Mouse (Mus musculus): ENCODE data around the gene Col5a3. TPM values are rescaled to one million over a fixed set of nuclear protein-coding genes. Genes with fewer than 3 reads are reported as not detected.
A peak's percentile ranks its signal among the peaks of the same experiment; 100 is the strongest.

Col5a3 gene
- polyA plus RNA-seq, 1 experiment, result 1.3 TPM

DNA sequence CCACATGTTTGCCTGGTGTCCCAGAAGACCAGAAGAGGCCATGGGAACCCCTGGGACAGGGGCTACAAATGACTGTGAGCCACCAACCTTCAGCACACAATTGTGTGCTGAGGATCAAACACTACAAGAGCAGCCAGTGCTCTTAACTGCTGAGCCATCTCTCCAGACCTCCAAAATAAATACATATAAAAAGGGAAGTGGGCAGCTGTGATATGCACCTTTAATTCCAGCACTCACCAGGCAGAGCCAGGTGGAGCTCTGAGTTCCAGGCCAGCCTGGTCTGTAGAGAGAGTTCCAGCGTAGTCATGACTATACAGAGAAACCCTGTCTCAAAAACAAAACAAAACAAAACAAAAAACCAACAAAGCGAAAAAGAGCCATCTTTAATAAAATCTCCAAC, 60.5 kb downstream of the Col5a3 start:
- TF ChIP-seq CTCF (IDR thresholded peaks at IDR 0.05; ENCODE audit: extremely low read depth, insufficient read depth, low read length), result no peak
- no peak for TF ChIP-seq POLR2A (IDR thresholded peaks at IDR 0.05; ENCODE audit: extremely low read depth, insufficient read depth, low read length)
- no peak overlapping the region for H3K4me3 ChIP-seq (ENCODE audit: insufficient read depth, low read length)
- H3K27ac ChIP-seq (ENCODE audit: insufficient read depth, low read length), result no peak overlapping the region
- peaks cover 1% of the 10 kb centered on the region; the same call in 1 of the 2 replicates for H3K4me1 ChIP-seq (ENCODE audit: control insufficient read depth, insufficient read depth, low read length)

DNA sequence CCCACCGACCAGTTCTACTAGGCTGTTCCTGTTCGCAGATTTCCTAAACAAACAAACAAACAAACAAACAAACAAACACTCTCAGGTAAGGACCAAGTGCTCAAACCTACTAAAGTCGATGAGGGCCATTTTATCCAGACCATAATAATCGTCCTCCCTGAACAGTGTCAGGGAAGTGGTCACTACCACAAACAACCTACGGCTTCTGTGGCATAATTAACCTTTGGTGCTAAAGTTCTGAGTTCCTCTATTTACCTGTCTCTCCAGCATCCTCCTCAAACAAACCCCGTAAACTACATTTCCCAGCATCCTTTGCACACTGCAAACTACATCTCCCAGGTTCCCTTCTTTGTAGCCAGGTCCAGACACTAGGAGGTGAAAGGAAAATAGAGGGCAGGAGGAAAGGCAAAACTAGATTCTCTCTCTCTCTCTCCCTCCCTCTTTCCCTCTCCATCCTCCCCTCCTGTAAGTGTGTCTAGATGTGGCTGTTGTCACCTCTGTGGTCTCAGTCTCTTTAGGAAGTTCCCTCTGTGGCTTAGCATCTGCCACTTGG, 63.3 kb downstream of the Col5a3 start:
- Histone ChIP-seq H3K27ac (ENCODE audit: insufficient read depth, low read length) (no peak overlapping the region), H3K4me1 (ENCODE audit: control insufficient read depth, insufficient read depth, low read length) (peaks cover 1% of the 10 kb centered on the region; the same call in 1 of the 2 replicates), H3K4me3 (ENCODE audit: insufficient read depth, low read length) (no peak overlapping the region)
- TF ChIP-seq CTCF (IDR thresholded peaks at IDR 0.05; ENCODE audit: extremely low read depth, insufficient read depth, low read length), result no peak
- no peak for TF ChIP-seq POLR2A (IDR thresholded peaks at IDR 0.05; ENCODE audit: extremely low read depth, insufficient read depth, low read length)

DNA sequence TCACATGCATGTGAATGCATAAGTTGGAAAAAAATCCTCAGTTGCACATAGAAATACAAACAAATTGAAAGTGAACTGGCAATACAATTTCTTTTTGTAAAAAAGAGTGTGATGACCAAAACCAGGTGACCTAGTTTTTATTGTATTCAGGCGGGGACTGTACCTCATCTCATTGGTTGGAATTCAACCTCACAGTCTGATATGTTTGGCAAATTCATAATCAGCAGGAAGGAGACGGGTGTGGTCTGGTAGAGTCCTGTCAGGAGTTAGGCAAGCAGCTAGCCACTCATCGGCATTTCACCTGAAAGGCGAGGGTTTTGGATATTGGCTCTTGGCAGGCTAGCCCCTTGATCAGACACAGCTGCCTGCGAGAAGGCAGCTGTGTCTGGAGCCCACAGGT, 65.7 kb downstream of the Col5a3 start:
- Histone ChIP-seq H3K4me3 (ENCODE audit: insufficient read depth, low read length) (no peak overlapping the region), H3K27ac (ENCODE audit: insufficient read depth, low read length) (no peak overlapping the region), H3K4me1 (ENCODE audit: control insufficient read depth, insufficient read depth, low read length) (peaks cover 3% of the 10 kb centered on the region)
- no peak for TF ChIP-seq CTCF (IDR thresholded peaks at IDR 0.05; ENCODE audit: extremely low read depth, insufficient read depth, low read length)

DNA sequence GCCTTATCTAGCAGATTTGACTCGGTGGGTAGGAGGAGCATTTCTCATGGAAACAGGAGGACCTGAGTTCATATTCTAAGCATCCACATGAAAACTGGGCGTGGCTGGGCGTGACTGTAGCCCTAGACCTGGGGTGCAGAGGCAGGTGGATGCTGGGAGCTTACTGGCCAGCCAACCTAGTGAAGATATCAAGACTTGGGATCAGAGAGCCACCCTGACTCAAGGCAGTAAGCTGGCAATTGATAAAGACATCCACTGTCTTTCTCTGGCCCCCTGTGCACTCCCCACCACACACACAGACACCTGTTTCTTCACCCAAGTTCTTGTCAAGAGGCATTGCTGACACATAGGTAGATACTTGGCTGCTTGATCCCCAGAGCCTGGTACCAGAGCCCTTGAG, 66.3 kb downstream of the Col5a3 start:
- Histone ChIP-seq H3K4me1 (ENCODE audit: control insufficient read depth, insufficient read depth, low read length) (peaks cover 3% of the 10 kb centered on the region), H3K4me3 (ENCODE audit: insufficient read depth, low read length) (no peak overlapping the region), H3K27ac (ENCODE audit: insufficient read depth, low read length) (no peak overlapping the region)
- TF ChIP-seq POLR2A (IDR thresholded peaks at IDR 0.05; ENCODE audit: extremely low read depth, insufficient read depth, low read length) (no peak), CTCF (IDR thresholded peaks at IDR 0.05; ENCODE audit: extremely low read depth, insufficient read depth, low read length) (no peak)

DNA sequence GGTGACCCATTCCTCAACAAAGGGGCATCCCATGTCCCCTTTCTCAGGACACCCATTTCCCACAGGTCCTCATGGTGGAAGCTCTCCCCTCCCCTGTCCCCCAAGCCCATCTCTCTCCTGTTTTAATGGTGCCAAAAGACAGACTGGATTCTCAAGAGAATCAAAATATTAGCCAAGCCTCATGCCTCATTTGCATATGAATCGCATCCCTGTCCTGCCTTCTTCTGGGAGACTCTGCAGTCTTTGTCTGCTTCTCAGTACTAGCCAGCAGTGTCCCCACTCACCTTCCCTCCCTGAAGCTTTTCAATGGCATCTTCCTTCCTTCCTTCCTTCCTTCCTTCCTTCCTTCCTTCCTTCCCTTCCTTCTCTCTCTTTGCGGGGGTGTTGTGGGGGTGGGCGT, 67.2 kb downstream of the Col5a3 start:
- no peak overlapping the region for H3K4me3 ChIP-seq (ENCODE audit: insufficient read depth, low read length)
- H3K4me1 ChIP-seq (ENCODE audit: control insufficient read depth, insufficient read depth, low read length), result peaks cover 3% of the 10 kb centered on the region
- H3K27ac ChIP-seq (ENCODE audit: insufficient read depth, low read length), result no peak overlapping the region
- no peak for TF ChIP-seq CTCF (IDR thresholded peaks at IDR 0.05; ENCODE audit: extremely low read depth, insufficient read depth, low read length)
- no peak for TF ChIP-seq POLR2A (IDR thresholded peaks at IDR 0.05; ENCODE audit: extremely low read depth, insufficient read depth, low read length)

DNA sequence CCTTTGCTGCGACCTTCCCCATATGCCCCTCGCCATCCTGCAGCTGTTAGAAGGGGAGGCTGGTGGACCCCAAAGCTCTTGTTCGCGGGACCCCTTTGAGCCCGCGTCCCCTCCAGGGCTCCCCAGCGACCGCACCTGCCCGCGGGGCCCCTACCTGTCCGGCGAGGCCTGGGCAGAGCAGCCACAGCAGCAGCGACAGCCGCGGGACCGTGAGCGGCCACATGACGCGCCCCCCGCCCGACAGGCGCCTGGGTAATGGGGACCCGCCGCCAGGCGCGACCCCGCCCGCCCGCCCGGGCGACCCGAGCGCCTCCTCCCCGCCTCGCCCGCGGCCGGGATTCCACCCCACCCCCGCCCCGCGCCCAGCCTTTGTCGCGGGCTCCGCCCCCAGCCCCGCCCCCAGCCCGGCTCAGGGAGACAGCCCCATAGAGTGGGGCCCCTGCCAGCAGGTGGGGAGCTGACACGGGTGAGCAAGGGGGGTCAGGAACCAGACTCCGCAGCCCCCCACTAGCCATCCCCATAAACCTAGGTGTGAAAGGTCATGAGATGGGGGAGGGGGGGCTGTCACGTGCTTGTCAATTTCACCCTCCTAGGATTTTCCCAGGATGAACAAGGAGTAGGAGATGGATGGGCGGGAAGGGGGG, 68.7 kb downstream of the Col5a3 start, which contains the start of gene Olfm2:
Olfm2 (minus strand) TSS at position 333 of the 644 bp plus-strand sequence.
- no peak within 1 kb of the TSS for H3K27ac ChIP-seq (ENCODE audit: insufficient read depth, low read length)

DNA sequence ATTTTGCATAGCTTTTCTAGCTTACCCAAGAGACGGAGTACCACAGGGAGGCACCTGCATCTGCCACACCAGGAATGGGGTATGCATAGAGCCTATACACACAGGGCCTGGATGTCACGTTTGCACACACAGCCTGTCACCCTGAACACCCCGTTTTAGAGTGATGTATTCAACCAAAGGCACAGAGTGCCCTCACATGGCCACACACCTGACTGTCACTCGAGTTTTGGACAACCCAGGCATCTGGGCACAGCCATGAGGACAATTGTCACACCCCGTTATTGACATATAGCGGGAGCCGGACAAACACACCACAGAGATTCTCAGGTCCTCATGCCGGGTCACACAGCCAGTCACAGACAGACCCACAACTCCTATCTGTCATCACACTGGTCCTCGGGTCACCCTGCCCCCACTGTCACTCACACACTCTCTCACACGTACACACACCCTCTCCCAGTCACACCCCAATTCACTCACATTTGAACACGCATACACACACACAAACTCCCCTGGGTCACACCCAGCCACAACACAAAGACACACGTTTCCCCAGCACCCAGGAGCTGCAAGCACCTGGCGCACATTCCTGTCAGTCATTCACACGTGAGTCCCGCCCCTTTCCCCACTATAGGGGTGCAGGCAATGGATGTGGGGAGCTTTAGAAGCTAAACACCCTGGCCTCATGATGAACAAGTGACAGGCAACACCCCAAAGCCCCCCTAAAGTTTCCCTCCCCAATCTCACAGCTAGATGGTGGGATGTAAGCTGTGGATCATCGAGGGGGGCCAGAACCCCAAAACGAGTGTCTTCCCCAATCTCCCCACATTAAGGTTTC, 69.5 kb downstream of the Col5a3 start:
- TF ChIP-seq CTCF (IDR thresholded peaks at IDR 0.05; ENCODE audit: extremely low read depth, insufficient read depth, low read length) (no peak), POLR2A (IDR thresholded peaks at IDR 0.05; ENCODE audit: extremely low read depth, insufficient read depth, low read length) (no peak)
- H3K27ac ChIP-seq (ENCODE audit: insufficient read depth, low read length), result no peak overlapping the region
- peak overlapping the region; percentile 53 for H3K4me3 ChIP-seq (ENCODE audit: insufficient read depth, low read length)
- peaks cover 2% of the 10 kb centered on the region; the same call in 1 of the 2 replicates for H3K4me1 ChIP-seq (ENCODE audit: control insufficient read depth, insufficient read depth, low read length)

More for the DNA sequence above, 68.7 kb downstream of the Col5a3 start, which contains the start of gene Olfm2:
- peaks cover 2% of the 10 kb centered on the region; the same call in 1 of the 2 replicates for H3K4me1 ChIP-seq (ENCODE audit: control insufficient read depth, insufficient read depth, low read length)
- H3K4me3 ChIP-seq (ENCODE audit: insufficient read depth, low read length), result peak within 1 kb of the TSS; percentile 53
- no peak for TF ChIP-seq CTCF (IDR thresholded peaks at IDR 0.05; ENCODE audit: extremely low read depth, insufficient read depth, low read length)
- no peak for TF ChIP-seq POLR2A (IDR thresholded peaks at IDR 0.05; ENCODE audit: extremely low read depth, insufficient read depth, low read length)

DNA sequence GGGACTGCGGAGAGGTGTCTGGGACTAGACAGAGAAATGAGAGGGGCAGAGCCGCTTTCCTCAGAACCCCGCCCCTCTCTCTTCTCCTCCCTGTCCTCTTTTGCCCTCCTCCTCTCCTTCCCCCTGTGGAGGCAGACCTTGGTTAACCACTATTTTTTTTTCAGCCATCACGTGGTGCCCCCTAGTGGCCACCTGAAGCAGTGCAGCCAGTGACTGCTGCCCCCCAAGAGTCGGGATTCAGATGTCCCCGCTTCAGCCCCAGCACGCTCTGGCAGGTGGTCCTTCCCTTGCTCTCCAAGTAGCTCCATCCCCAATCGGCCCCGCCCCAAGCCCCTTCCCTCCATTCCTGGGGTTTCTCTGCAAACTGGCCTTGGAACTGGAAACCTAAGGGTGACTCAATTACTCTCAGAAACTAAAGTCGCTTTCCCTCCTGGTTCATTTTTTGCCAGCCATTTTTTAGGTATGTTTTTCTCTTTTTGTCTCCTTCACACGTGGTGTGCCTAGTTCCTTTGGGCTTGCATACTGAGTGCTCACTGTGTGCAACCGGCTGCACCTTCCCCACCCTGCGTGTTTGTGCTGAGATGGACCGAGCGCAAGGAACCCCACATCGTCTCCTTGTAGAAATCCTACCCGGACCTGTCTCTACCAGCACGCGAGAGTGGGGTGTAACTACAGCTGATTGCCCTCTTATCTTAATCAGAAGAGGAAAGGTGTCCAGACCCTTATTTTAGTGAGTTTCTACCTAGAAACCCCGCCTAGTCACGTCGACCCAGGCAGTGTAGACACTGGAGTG, 70.7 kb downstream of the Col5a3 start:
- Histone ChIP-seq H3K27ac (ENCODE audit: insufficient read depth, low read length) (no peak overlapping the region), H3K4me3 (ENCODE audit: insufficient read depth, low read length) (peak overlapping the region; percentile 53; the same call in 1 of the 2 replicates), H3K4me1 (ENCODE audit: control insufficient read depth, insufficient read depth, low read length) (peaks cover 2% of the 10 kb centered on the region; the same call in 1 of the 2 replicates)
- TF ChIP-seq CTCF (IDR thresholded peaks at IDR 0.05; ENCODE audit: extremely low read depth, insufficient read depth, low read length) (peak; percentile 57), POLR2A (IDR thresholded peaks at IDR 0.05; ENCODE audit: extremely low read depth, insufficient read depth, low read length) (no peak)

DNA sequence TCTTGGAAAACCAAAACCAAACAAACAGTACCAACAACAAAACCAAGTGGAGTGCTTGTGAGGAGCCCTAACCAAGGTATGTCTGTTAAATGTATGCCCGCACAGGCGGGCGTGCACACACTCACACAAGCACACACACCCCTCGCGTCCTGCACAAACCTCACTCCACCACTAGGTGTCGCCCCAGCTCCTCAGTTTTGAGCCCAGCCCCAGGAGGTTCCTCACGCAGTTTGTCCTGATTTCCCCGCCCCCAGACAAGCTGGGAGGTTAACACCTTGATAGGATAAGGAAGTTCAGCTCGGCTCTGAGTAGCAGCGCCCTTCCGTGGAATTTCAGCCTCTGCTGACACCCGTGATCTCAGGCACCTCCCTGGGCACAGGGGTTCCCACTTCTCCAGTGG, 74.5 kb downstream of the Col5a3 start:
- TF ChIP-seq POLR2A (IDR thresholded peaks at IDR 0.05; ENCODE audit: extremely low read depth, insufficient read depth, low read length) (no peak), CTCF (IDR thresholded peaks at IDR 0.05; ENCODE audit: extremely low read depth, insufficient read depth, low read length) (peak; percentile 83)
- no peak overlapping the region for H3K4me3 ChIP-seq (ENCODE audit: insufficient read depth, low read length)
- no peaks in the 10 kb centered on the region for H3K4me1 ChIP-seq (ENCODE audit: control insufficient read depth, insufficient read depth, low read length)
- no peak overlapping the region for H3K27ac ChIP-seq (ENCODE audit: insufficient read depth, low read length)
